ENCODE assay signal across 8 mouse cellular contexts in the genomic region with DNA sequence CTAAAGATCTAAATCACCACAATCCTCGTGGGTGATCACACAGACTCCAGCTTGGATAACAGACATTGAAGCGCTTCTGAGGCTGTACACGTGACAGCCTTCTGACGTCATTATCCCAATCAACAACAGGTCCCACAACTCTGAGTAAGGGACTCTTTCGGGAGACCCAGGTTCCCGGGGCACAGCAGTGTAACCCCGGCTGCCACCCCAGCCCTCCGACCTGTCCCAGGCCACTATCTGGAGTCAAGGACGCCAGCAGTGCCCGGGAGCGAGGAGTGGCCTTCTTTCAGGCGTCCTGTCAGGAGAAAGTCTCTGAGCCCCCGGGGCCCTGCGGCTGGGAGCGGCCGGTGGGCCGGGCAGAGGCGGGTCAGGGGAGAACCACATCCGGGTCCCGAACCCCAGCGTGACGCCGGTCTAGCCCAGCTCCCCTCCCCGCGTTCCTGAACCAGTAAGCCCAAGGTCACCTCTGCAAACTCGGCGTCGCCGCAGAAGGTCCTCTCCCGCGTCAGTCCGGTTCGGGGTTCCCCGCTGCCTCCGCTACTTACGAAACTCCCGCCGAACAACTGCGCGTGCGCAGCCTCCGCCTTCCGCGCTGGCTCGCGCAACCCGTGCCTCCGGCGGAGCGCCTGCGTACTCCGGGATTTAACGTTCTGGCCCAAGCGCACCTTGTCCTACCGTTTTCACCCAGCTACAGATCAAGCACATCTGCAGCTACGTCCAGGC. TPM values are rescaled to one million over a fixed set of nuclear protein-coding genes. Genes with fewer than 3 reads are reported as not detected.
DNase-seq lines count a peak whose midpoint lies in the region; ATAC-seq and TF ChIP-seq lines count a peak whose summit lies in the region.

A gene (minus strand): TSS at position 644 of the 723 bp plus-strand sequence.

- peak within 1 kb of the TSS; percentile 65 for H3K27ac ChIP-seq in forebrain, embryonic 16.5 days (ENCODE audit: low read length)
- peak within 1 kb of the TSS; percentile 88 for H3K27ac ChIP-seq in layer of hippocampus, adult 2 months
- H3K27ac ChIP-seq in neural tube, embryonic 15.5 days (replicated peaks), result peak within 1 kb of the TSS; percentile 80

- peaks cover 68% of the 10 kb centered on the region for H3K4me1 ChIP-seq in G1E (ENCODE audit: insufficient read depth, low read depth, low read length)
- H3K4me1 ChIP-seq in forebrain, embryonic 16.5 days (replicated peaks; ENCODE audit: control insufficient read depth, insufficient read depth, low read length), result peaks cover 13% of the 10 kb centered on the region
- H3K4me1 ChIP-seq in lung, adult 2 months (ENCODE audit: control insufficient read depth, insufficient read depth, low read length), result peaks cover 5% of the 10 kb centered on the region; the same call in 1 of the 2 replicates
- H3K4me1 ChIP-seq in neural tube, embryonic 15.5 days, result peaks cover 23% of the 10 kb centered on the region

- peaks cover 38% of the 10 kb centered on the region for H3K36me3 ChIP-seq in G1E (replicated peaks)
- no peaks in the 10 kb centered on the region for H3K36me3 ChIP-seq in forebrain, embryonic 16.5 days (ENCODE audit: control insufficient read depth, insufficient read depth)
- peaks cover 3% of the 10 kb centered on the region; the same call in 1 of the 2 replicates for H3K36me3 ChIP-seq in neural tube, embryonic 15.5 days

- peak; percentile 69; the same call in 1 of the 2 replicates for TF ChIP-seq POLR2A in lung, adult 2 months (IDR thresholded peaks at IDR 0.05; ENCODE audit: borderline replicate concordance, extremely low read depth, low read depth, low read length)

- ATAC-seq in G1E (ENCODE audit: extremely low read depth, insufficient number of reproducible peaks, low FRiP score, poor library complexity, severe bottlenecking), result peak; percentile 50
- peak; percentile 87 for ATAC-seq in forebrain, embryonic 16.5 days
- ATAC-seq in neural tube, embryonic 15.5 days (ENCODE audit: low FRiP score), result peak; percentile 84

- peak within 1 kb of the TSS; percentile 72 for H3K9ac ChIP-seq in forebrain, embryonic 16.5 days (replicated peaks; ENCODE audit: low read depth, low read length)
- peak within 1 kb of the TSS; percentile 62 for H3K9ac ChIP-seq in neural tube, embryonic 15.5 days (replicated peaks)

- no peak for TF ChIP-seq CTCF in G1E (IDR thresholded peaks at IDR 0.05; ENCODE audit: low read depth, low read length)
- TF ChIP-seq CTCF in layer of hippocampus, adult 2 months (conservative IDR thresholded peaks at IDR 0.05), result no peak
- TF ChIP-seq CTCF in lung, adult 2 months (IDR thresholded peaks at IDR 0.05; ENCODE audit: insufficient read depth, low read length), result no peak

- WGBS in forebrain, embryonic 16.5 days, result under 1% methylated on average over 55 of the region's 56 CpGs
- under 1% methylated on average over 56 of the region's 56 CpGs for WGBS in lung, adult 2 months
- under 1% methylated on average over 56 of the region's 56 CpGs for WGBS in neural tube, embryonic 15.5 days

- intact Hi-C loops in heart, postnatal 36 days (cut with DNase I), result no loop called here

- no peaks in the 10 kb centered on the region for H3K9me3 ChIP-seq in G1E (replicated peaks)
- no peaks in the 10 kb centered on the region for H3K9me3 ChIP-seq in forebrain, embryonic 16.5 days (ENCODE audit: control insufficient read depth, low read length)
- H3K9me3 ChIP-seq in neural tube, embryonic 15.5 days (replicated peaks), result no peaks in the 10 kb centered on the region

- H3K4me3 ChIP-seq in G1E (ENCODE audit: low read depth, low read length), result peak within 1 kb of the TSS; percentile 80
- H3K4me3 ChIP-seq in forebrain, embryonic 16.5 days (replicated peaks; ENCODE audit: low read length), result peak within 1 kb of the TSS; percentile 52
- H3K4me3 ChIP-seq in layer of hippocampus, adult 2 months, result peak within 1 kb of the TSS; percentile 66
- peak within 1 kb of the TSS; percentile 90 for H3K4me3 ChIP-seq in lung, adult 2 months (replicated peaks; ENCODE audit: extremely low read depth, low read depth, low read length)
- peak within 1 kb of the TSS; percentile 62 for H3K4me3 ChIP-seq in neural tube, embryonic 15.5 days (replicated peaks)

- H3K27me3 ChIP-seq in G1E (ENCODE audit: insufficient read depth, low read length), result no peaks in the 10 kb centered on the region
- H3K27me3 ChIP-seq in forebrain, embryonic 16.5 days (replicated peaks; ENCODE audit: control insufficient read depth, insufficient read depth, low read length), result no peaks in the 10 kb centered on the region
- no peaks in the 10 kb centered on the region for H3K27me3 ChIP-seq in neural tube, embryonic 15.5 days (replicated peaks)

- peak within 1 kb of the TSS; percentile 75 for H3K4me2 ChIP-seq in forebrain, embryonic 16.5 days (ENCODE audit: low read length)
- peak within 1 kb of the TSS; percentile 99 for H3K4me2 ChIP-seq in neural tube, embryonic 15.5 days

- peak; percentile 83 for DNase-seq in G1E (ENCODE audit: low spot score)
- DNase-seq in cerebellum, adult 18-20 months, result peak; percentile 87 to 93
- peak; percentile 93 to 94 for DNase-seq in heart, postnatal 36 days
- DNase-seq in layer of hippocampus, adult 2 months (ENCODE audit: low spot score in 2 of 2), result peak; percentile 83 to 86
- peak; percentile 90 for DNase-seq in lung, adult 2 months
- peak; percentile 94 for DNase-seq in testis, postnatal 10 days (ENCODE audit: low spot score)

RNA-seq across cellular contexts. Expression of the gene that starts here (rescaled TPM):
- total RNA-seq in G1E (2014; fragmentation: Nextera tagmentation), result 39.7 and 48.3 TPM in 2 replicates
- total RNA-seq in G1E (2017), result 106 and 123 TPM in 2 replicates
- polyA plus RNA-seq in G1E (2012), result 4.7 and 5.3 TPM in 2 replicates
- 20.3 and 22.8 TPM in 2 replicates for polyA plus RNA-seq in forebrain, embryonic 16.5 days (2015; fragmentation: Nextera tagmentation; extraction: Ambion mirVana)
- total RNA-seq in heart, postnatal 36 days (2021), result 1 to 10 TPM; 1.6 to 2.2 TPM
- 1 to 10 TPM; 2.8 to 3.7 TPM for total RNA-seq in layer of hippocampus, adult 2 months (2021)
- 1.2 and 1.8 TPM in 2 replicates for polyA plus RNA-seq in lung, adult 2 months (2012; rRNA removed)
- 8.3 and 13.8 TPM in 2 replicates for polyA plus RNA-seq in neural tube, embryonic 15.5 days (2015; fragmentation: Nextera tagmentation; extraction: Ambion mirVana)

Comparison
In these comparisons a context has a peak if more than half of its experiments do, and no peak if none do; other contexts are left out.
1. Peak in every context shown above with its lines: DNase-seq, ATAC-seq, H3K4me3 ChIP-seq and H3K27ac ChIP-seq.
2. RNA of the gene that starts here (total RNA-seq): 39.7 to 123 TPM in G1E; 2.8 to 3.7 TPM in layer of hippocampus, adult 2 months and 1.6 to 2.2 TPM in heart, postnatal 36 days; every median in the first group is over 4 times any median in the second.